Mouse (Mus musculus) right cerebral cortex, adult 18-20 months (tissue): ENCODE measurements at regions not wholly inside any gene's neighbourhood (a gene's known extent, or its start where the extent isn't known, plus 50 kb on each side); places are given as distances from the start of the nearest gene placed in this dataset.

Experiments used
- DNase-seq: peaks from one replicate; pipeline ENCODE4 v3.0.0; 2022; ENCODE audit warnings: mixed read lengths

GRCm38 (mm10) chr12:118529428-118530361, 228.5 kb upstream of the Sp4 start:
- no peak for DNase-seq

GRCm38 (mm10) chr12:118521770-118522169, 220.5 kb upstream of the Sp4 start:
- DNase-seq, result no peak

- DNase-seq, result no peak
Observed at GRCm38 (mm10) chr12:118521329-118521728, 220.1 kb upstream of the Sp4 start.

GRCm38 (mm10) chr12:118519801-118520327, 218.6 kb upstream of the Sp4 start:
- DNase-seq, result no peak

- DNase-seq, result no peak
Observed at GRCm38 (mm10) chr12:118510989-118511388, 209.7 kb upstream of the Sp4 start.

- DNase-seq, result no peak
Observed at GRCm38 (mm10) chr12:118508972-118509917, 208.0 kb upstream of the Sp4 start.

- DNase-seq, result no peak
Observed at GRCm38 (mm10) chr12:118500392-118500791, 199.2 kb upstream of the Sp4 start.

- no peak for DNase-seq
Observed at GRCm38 (mm10) chr12:118488038-118488437, 186.8 kb upstream of the Sp4 start.

- no peak for DNase-seq
Observed at GRCm38 (mm10) chr12:118486434-118486833, 185.2 kb upstream of the Sp4 start.

- no peak for DNase-seq
Observed at GRCm38 (mm10) chr12:118481347-118481746, 180.1 kb upstream of the Sp4 start.

GRCm38 (mm10) chr12:118474732-118475131, 173.5 kb upstream of the Sp4 start:
- no peak for DNase-seq

GRCm38 (mm10) chr12:118466837-118467236, 165.6 kb upstream of the Sp4 start:
- no peak for DNase-seq

- DNase-seq, result peak; percentile 64
Observed at GRCm38 (mm10) chr12:118457493-118458408, 156.5 kb upstream of the Sp4 start.

- no peak for DNase-seq
Observed at GRCm38 (mm10) chr12:118455609-118456008, 154.4 kb upstream of the Sp4 start.

GRCm38 (mm10) chr12:118439626-118440025, 138.4 kb upstream of the Sp4 start:
- DNase-seq, result no peak

- DNase-seq, result no peak
Observed at GRCm38 (mm10) chr12:118438882-118439281, 137.6 kb upstream of the Sp4 start.

GRCm38 (mm10) chr12:118432703-118433102, 131.5 kb upstream of the Sp4 start:
- no peak for DNase-seq

GRCm38 (mm10) chr12:118428384-118428783, 127.1 kb upstream of the Sp4 start:
- no peak for DNase-seq

- DNase-seq, result peak; percentile 3
Observed at GRCm38 (mm10) chr12:118415956-118416355, 114.7 kb upstream of the Sp4 start.

GRCm38 (mm10) chr12:118411767-118412430, 110.7 kb upstream of the Sp4 start:
- peak; percentile 34 for DNase-seq

- DNase-seq, result no peak
Observed at GRCm38 (mm10) chr12:118410917-118411316, 109.7 kb upstream of the Sp4 start.
